Mouse (Mus musculus) ES-E14 (cell line): ENCODE data around the gene S1pr2.

Experiments used
- CHD2 ChIP-seq: IDR thresholded peaks from 2 replicates; pipeline ENCODE4 v1.6.1; 2014; ENCODE audit warnings: mild to moderate bottlenecking, low read depth, low read length, inconsistent platforms
- MAFK ChIP-seq: IDR thresholded peaks from 2 replicates; pipeline ENCODE4 v1.6.1; 2014; ENCODE audit warnings: mild to moderate bottlenecking, low read depth, low read length, inconsistent platforms; ENCODE audit not compliant: insufficient read depth
- ZNF384 ChIP-seq: IDR thresholded peaks from 2 replicates; pipeline ENCODE4 v1.6.1; 2012; ENCODE audit warnings: low read depth, low read length, inconsistent platforms

DNA sequence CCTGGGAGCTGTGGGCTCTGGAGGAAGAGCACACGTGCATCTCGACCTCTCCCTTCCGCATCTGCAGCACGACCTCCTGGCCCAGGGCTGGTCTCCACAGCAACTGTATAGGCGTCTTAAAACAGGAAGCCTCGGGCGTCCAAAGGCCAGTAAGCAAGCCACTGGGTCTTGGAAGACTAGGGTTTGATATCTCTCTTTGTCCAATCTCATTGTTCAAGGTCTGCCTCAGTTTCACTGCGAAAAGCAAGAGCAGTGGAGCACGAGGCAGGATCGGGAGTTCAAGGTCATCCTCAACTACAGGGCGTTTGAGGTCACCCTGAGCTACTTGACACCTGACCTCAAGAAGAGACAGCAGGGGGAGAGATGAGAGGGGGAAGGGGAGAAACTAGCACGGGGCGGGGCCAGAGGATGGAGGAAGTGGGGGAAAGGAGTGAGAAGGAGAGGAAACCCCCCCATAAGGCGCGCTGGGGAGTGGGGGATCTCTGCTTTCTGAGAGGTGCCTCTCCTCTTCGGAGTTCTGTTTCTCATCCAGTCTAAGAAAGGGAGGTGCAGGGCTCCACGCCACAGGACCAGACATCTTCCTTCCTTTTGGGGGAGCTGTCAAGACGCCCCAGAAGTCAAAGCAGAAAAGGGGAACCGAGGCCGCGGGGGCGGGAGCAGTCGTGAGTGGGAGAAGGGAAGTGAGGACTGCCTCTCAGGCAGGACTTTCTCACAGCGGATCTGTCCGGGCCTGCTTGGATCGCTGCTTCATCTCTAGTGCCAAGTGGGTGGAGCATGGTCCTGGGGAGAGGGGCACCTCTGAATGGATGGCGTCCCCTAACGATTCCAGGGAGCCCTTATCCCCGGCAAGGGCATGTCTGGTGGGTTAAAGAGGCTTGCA is 38.4 kb upstream of the S1pr2 start:
- TF ChIP-seq ZNF384 (no peak), MAFK (no peak), CHD2 (no peak)
